Mouse (Mus musculus) testis, adult 2 months (tissue): ENCODE measurements around the gene Slc1a4.

Source experiments
- CTCF ChIP-seq: fragments of 200-500 bp; IDR thresholded peaks from 2 replicates; pipeline ENCODE4 v1.5.1; 2012; ENCODE audit warnings: low read depth, mild to moderate bottlenecking, inconsistent platforms, low read length, moderate library complexity; ENCODE audit not compliant: control insufficient read depth, insufficient read depth, insufficient replicate concordance
- POLR2A ChIP-seq: fragments of 200-500 bp; IDR thresholded peaks from 2 replicates; pipeline ENCODE4 v1.6.1; 2012; ENCODE audit warnings: low read depth, mild to moderate bottlenecking, inconsistent platforms, low read length, moderate library complexity; ENCODE audit not compliant: control insufficient read depth

- TF ChIP-seq CTCF (no peak), POLR2A (no peak)
Observed at GRCm38 (mm10) chr11:20309044-20309443, 23.5 kb downstream of the Slc1a4 start.
